Mouse (Mus musculus): Measurements from ENCODE around the gene Hnrnpd.

Hnrnpd gene

DNA sequence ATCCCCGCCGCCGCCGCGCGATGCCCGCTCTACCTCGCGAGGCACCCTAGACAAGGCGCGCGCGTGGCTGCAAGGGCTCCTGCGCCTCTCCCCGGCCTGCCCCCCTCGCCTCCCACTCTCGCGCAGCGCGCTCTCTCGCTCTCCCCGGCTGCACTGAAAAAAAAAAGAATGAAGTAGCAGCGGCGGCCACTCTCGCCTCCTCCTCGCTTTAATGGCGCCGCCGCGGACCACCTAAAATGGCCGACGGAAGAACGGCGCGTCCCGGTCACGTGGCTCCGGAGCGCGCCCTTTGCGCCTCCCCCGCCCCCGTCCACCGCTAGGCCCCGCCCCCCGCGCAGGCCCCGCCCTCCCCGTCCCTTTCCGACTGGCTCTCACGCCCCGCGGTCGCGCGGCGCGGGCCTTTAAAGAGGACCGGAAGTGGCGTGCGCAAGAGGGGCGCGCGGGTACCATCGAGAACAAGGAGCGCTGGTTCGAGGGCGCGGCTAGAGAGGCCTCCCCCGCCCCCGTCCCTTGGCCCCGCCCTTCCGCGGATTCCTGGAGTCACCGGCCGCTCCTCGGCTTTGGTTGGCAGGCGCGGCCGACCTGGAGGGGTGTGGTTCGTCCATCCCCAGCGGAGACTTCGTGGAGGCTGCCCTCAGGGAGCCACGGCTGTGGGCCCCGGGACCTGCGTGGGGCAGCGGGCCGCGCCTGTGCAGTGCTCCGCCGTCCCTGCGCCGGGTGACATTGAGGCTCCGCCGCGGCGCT is at the start of gene Hnrnpd, which contains the start of gene 4930524J08Rik:
Gene Hnrnpd (minus strand): TSS at position 240 of the 744 bp plus-strand sequence.
Gene 4930524J08Rik (plus strand): TSS at position 363 of the 744 bp plus-strand sequence.
- DNase-seq (ENCODE audit: low spot score) = peak; percentile 86

DNA sequence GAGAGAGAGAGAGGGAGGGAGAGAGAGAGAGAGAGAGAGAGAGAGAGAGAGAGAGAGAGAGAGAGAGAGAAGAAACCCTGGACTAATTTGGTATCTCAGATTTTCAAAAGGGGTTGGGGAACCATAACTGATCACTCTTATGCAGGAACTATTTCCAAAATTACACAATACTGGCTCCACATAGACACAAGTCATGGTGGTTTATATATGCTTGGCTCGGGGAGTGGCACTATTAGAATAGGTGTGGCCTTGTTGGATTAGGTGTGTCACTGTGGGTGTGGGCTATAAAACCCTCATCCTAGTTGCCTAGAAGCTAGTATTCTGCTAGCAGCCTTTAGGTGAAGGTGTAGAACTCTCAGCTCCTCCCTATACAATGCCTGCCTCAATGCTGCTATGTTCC is 46.1 kb upstream of the Hnrnpd start:
- no peak for DNase-seq (ENCODE audit: low spot score)

DNA sequence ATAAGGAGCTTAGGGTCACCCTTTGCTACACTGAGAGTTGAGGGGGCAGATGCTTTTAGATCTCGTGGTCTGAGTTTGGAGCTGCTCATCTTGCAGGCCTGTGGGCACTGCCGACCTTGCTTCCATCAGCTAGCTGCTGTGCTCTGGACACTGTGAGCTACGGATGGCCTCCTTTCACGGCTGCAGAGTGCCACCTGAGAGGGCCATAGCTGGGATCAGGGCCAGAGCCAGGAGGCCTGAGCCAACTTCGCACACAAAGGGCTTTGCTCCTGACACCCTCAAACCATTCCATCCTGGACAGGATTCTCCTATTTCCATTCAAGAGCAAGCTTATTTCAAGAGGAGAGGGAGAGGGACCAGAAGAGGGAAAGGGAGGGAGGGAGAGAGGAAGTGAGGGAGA is 45.7 kb upstream of the Hnrnpd start:
- DNase-seq (ENCODE audit: low spot score) = no peak

DNA sequence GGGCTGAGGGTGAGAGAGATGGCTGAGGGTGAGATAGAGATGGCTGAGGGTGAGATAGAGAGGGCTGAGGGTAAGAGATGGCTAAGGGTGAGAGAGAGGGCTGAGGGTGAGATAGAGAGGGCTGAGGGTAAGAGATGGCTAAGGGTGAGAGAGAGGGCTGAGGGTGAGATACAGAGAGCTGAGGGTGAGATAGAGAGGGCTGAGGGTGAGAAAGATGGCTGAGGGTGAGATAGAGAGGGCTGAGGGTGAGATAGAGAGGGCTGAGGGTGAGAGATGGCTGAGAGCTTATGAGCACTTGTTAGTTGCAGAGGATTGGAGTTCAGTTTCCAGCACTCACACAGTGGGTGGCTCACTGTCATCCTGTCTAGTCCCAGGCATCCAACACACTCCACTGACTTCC is 41.4 kb upstream of the Hnrnpd start:
- no peak for DNase-seq (ENCODE audit: low spot score)

DNA sequence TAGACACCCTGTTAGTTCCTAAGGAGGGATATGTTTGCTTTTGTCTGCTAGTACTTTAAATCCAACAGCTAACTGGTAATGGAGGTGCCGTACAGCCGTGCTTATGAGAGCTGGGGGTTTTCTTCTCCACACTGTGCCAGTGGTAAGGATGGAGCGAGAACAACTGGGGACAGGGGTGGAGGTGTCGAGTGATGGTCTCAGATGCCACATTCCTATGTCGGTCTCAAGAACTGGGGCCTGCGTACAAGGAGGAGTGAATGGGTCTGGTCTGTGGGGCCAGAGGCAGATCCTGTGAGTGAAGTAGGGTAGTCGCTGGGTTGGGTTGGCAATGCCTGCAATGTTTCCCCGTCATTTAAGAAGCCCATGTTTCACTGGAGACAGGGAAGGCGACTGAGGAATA is 33.9 kb upstream of the Hnrnpd start:
- no peak for DNase-seq (ENCODE audit: low spot score)

DNA sequence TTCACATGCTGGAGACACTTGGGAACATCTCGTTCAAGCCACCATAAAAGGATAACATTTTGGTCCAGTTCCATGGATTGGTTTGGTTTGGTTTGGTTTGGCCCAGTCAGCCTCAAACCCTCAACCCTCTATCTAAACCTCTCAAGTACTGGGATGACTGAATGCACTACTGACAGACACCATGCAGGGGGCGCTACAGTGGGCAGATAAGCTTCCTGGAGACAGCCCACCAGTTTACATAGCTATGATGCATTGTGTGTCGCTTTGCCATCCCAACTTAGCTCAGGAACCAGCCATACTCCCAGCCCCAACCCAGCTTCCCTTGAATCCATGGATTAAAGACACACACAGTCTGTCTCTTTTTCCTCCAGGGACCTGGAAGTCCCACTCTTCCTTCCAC is 29.7 kb upstream of the Hnrnpd start:
- DNase-seq (ENCODE audit: low spot score) = no peak

DNA sequence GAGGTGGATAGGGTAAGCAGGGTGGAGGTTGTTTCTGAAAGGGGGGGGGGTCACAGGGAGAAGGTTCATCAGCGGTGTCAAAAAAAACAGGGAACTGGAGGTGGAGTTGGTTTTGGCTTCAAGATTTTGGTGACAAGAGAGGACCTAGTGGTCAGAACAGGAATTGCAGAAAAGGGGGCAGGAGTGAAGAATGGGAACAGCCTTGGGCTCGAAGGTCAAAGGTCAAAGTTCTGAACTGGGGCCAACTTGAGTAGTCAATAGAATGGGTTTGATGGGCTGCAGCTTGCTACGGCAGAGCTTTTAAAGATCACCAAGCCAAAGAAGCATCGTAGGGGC is 28.3 kb upstream of the Hnrnpd start:
- no peak for DNase-seq (ENCODE audit: low spot score)

DNA sequence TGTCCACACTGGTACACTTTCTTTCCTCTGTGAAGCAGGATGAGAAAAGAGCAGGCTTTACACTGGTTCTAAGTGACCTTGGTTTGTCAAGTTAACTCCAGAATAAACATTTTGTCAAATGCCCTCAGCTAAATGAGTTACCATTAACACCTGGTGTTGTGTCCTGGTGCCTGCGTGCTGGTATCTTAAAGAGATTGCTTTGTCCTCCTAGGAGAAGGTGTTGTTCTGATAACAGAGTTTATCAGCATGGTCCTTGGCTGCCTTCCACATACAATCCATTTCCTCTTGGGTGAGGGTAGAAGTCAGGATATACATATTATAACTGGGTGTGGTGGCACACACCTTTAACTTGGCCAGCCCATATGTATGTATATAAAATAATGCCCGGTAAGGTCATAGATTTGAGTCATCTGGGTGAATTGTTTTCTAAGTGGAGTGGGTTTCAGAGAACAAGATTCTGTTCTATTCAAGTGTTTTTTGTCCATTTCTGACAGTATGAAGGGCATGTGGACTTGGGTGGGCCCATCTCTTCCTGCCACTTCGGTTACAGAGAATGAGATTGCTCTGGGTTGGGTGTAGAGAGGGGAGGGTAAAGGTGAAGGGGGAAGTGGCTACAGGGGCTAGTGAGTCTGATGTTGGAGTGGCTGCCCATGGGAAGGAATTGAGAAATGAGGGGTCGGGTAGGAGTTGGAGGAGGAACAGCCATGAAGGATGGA is 27.7 kb upstream of the Hnrnpd start:
- DNase-seq (ENCODE audit: low spot score) = no peak

DNA sequence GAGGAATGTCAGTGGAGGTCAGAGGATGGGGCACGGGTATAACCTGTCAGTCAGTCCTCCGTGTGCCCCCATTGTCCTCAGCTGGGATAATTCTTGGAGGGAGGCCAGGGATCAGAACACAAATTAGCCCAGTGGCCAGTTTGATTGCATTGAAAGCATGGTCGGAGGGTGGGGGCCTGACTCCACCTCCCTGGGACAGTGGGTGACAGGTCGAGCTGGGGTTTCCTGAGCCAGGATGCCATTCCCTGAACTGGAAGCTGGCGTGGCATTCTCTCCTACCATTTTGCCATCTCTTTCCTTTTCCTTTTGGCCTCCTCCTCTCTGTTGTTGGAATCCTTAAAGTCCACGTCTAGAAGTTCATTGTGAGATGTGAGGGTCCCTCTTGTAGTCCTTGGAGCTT is 27.2 kb upstream of the Hnrnpd start:
- no peak for DNase-seq (ENCODE audit: low spot score)

DNA sequence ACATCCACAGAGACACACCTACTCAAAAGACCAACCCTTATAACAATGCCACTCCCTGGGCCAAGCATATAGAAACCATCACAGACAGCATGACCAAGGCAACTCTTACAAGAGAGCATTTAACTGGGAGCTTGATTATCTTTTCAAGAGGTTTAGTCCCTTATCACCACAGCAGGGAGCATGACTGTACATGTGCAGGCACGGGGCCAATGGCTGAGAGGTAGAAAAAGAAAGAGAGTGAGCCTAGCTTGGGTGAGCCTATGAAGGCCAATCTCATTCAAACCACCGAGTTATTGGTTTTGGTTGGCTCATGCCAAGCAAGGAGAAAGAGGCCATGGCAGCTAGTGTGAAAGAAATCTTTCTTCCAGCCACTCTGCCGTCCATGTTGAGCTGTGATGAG is 26.7 kb upstream of the Hnrnpd start:
- DNase-seq (ENCODE audit: low spot score) = no peak

DNA sequence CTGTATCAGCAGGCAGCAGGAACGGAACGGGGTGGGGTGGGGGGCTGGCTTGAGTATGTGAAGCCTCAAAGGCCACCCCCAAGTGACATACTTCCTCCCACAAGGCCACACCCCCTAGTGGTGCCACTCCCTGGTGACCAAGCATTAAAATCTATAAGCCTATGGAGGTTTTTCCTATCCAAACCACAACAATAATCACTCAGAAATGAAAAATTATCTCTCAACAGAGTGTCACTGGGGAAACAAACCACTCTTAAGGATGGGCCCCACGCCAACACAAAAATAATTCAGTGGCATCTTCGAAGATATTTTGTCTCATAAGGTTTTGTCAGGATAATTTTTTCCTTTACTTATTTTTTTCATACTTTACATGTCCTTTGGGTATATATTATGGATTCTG is 25.2 kb upstream of the Hnrnpd start:
- DNase-seq (ENCODE audit: low spot score) = no peak

DNA sequence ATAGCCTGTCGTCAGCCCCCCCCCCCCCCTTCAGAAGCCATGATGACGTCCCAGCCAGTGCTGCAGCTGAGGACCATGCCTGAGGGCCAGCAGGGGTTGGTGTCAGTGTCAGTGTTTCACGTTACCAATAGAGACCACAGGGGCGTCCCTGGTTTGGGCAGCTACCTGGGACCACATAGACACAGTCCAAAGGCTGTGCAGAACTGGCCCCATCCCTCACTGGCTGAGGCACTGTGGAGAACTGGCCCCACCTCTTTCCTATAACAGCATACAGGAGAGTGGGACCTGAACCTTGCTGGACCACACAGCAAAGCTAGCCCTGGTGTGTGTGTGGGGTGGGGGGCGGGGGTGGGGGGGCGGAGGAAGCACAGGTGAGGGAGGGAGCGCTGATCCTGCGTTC is 21.8 kb upstream of the Hnrnpd start:
- DNase-seq (ENCODE audit: low spot score) = no peak

DNA sequence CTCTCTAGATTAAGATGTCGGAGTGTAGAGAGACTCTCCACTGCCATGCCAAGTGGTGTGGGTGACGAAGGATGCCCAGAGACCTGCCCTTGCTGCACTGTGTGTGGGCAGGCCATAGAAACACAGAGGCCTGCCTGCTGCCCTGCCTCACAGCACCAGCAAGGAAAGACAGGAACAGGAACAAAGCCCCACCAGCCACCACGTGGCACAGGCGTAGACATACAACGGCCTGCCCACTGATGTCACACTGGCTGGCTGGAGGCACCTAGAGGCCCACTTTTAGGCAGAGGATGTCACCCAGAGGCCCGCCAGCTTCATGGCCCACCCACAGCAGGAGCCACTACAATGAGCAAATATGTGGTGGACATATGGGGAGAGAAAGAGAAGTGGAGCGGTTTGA is 21.3 kb upstream of the Hnrnpd start:
- no peak for DNase-seq (ENCODE audit: low spot score)

DNA sequence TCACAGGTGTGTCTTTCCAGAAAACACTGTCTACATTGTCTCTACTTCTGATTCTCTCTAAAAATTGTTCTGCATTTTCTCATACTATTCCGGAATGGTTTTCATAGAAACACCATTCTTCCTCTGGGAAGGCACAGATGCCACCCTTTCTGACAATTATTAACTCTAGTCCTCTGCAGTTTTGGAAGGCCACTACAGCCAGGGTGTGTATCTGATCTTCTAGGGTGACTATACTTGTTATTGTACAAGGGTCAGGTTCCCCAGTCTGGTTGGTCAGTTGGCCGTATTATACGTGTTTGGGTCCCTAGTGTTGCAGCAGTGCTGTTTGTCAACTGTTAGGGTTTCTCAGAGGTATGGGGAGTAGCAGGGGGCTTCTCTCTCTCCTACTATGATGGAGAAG is 15.9 kb upstream of the Hnrnpd start:
- no peak for DNase-seq (ENCODE audit: low spot score)

DNA sequence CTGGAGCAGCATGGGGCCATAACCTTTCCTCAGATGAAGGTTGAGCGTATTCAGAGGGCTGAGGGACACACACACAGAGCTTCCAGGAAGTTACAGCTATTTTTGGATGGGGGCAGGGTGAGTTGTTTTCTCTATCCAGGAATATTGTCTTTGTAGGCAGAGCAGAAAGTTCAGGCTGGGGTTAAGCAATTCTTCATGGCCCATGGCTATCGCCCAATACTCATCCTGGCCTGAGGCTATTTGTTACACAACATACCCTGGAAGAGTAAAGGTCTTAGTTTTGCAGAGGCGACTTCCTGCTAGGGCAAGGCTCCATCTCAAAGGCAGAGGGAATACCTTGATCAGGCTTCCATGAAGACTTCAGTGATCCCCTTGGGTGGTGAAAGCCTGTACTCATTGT is 15.4 kb upstream of the Hnrnpd start:
- DNase-seq (ENCODE audit: low spot score) = no peak

DNA sequence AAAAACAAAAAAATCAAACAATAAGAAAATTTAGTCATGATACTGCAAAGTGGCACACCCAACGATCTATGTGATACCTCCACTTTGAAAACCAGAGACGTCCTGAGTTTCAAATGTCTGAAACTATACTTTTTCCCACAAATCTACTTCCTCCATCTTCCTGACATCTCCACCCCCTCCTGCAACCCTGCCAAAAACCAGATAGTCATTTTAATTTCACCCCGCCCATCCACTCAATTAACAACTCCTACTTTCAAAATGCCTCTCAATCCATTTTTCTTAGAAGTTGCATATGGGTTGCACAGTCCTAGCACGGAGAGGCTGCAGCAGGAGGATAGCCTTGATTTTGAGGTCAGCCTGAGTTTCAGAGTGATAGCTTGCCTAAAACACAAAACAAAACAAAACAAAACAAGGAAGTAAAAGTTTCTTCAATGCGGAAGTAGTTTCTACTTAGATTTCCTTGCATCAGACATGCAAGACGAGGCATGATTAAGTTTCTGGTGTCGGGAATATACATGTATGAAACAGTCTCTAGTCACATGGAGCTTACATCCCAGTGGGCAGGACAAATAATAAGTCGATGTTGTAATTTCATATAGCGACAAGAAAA is 4.8 kb upstream of the Hnrnpd start:
- no peak for DNase-seq (ENCODE audit: low spot score)

DNA sequence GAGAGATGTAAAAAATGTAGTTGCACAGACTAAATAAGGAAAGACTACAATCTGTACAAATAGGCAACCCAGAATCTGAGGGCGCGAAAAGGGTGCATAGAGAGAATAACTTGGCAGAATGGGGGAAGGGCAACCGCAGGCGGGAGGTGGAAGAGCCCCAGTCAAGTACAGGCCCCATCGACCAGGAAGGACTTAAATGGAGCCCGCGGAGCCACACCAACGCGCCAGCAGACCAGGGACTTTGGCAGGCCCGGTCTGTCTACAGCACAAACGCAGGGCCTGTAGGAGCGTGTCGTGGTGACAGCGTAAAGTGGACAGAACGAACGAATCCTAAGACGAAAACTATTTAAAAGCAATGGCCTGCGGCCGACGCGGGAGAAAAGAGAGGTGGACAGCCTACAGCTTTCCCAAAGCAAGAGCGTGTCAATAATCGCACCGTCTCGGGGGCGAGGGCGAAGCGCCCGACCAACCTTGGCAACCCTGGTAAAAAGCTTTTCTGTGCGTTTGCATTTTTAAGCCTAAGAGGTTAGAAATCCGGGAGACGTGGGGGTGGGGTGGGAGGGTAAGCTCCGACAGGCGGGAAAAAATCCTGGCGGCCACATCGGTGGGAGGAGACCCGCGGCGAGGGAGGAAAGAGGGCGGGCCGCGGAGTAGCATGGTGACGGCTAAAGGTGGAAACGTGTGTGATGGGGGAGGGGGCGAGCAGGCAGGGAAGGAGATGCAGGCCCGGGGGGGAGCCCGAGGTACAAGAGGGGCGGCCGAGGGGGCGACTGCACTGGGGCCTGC is 1.0 kb downstream of the Hnrnpd start:
- DNase-seq (ENCODE audit: low spot score) = peak; percentile 48

DNA sequence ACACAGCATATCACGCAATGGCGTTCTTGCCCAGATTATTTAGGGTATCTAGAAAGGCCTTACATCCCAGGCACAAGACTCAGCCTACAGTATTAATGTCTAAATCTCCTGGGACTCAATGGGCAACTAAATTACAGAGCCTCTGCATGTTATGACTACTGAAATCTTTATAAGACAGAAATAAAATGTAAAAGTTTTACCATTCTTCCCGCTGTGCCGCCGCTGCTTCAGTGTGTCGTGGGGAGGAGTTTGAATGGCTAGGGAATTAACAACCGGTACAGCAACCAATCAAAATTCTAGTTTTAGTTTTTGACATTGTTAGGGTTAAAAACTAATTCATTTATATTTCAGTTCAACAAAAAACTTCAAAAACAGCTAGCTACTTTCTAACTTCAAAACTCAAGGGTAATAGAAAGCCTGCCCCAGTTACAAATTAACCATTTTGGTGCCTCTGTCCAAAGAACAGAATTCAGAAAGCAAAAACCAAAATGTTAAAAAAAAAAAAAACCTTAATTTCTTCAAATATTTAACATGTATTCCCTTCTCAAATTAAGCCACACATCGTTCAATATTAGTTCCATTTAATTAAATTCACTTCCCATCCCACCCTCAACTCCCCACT is 2.3 kb downstream of the Hnrnpd start:
- DNase-seq (ENCODE audit: low spot score) = peak; percentile 8

DNA sequence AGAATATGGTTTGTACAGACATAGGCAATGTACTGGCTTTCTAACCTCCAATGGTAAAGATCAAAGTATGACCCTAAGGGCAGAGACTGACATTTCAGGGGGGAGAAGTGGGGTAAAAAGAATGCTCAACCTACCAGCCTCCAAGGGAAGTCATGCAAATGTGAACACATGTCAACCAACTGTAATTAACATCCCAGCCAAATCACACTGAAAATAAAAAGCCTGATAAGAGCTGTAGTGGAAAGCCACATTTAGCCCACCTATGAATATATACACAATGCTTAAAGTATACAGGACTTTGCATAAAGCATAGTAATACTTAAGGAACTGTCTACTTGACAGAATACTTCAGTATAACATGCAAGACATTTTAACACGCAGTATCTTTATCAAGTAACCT is 3.0 kb downstream of the Hnrnpd start:
- no peak for DNase-seq (ENCODE audit: low spot score)

DNA sequence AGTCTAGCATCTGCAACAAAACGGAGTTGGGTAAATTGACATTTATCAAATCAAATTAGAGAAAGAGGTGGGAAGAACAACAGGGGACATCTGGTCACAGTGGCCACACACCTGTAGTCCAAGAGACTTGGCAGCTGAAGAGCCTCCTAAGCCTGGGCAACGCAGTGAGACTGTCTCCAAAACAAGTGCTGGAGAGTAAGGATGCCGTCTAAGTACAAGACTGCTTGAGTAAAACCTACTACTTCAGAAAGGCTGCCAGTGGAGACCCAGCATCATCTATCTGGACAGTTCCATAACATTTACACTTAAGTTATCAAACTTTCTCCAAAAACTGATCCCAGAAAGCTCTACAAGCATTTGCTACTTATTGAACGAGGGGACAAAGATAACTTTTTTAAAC is 3.7 kb downstream of the Hnrnpd start:
- no peak for DNase-seq (ENCODE audit: low spot score)

DNA sequence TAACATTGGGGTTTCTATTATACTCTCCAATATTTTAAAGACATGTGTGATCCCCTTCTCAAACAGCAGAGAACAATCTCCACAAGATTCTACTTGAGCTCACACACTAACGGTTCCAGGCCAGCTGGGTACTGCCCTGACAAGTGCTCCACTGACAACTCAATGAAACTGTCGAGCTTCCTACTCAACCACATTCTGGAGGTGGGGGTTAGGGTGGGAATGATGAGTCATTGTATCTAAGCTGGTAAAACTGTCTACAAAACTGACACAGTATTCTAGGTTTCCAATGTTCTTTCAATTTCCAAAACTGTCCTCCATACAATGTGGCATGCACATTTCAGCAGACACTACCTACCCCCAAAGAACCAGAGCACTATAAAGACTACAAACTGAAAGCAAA is 4.8 kb downstream of the Hnrnpd start:
- DNase-seq (ENCODE audit: low spot score) = no peak

DNA sequence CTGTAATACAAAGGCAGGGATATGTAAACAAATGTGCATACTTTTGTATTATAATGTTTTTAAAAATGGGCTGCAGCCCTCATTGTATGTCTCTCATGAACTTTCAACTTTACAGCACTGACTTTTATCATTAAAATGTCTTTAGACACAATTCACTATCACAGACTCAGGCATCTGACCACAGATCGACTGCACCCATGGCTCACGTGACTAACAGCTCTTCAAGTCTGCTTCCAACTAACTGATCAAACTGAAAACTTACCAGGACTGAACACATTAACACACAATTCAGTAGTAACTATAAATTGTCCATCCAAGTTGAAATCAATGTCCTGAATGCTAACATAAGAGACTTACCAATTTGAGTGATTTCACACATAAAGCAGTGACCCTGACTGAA is 18.8 kb downstream of the Hnrnpd start:
- no peak for DNase-seq (ENCODE audit: low spot score)
